Mouse (Mus musculus) liver, postnatal 0 days (tissue): ENCODE measurements around the gene Grm4.

Source experiments
- CTCF ChIP-seq: sonication (generic); IDR thresholded peaks from 2 replicates; pipeline ENCODE4 v1.5.1; 2016; ENCODE audit warnings: antibody characterized with exemption, low read depth
- EP300 ChIP-seq: IDR thresholded peaks from 2 replicates; pipeline ENCODE4 v1.6.1; 2016; ENCODE audit warnings: antibody characterized with exemption, low read depth, mild to moderate bottlenecking

GRCm38 (mm10) chr17:27425016-27425415 is 96.2 kb downstream of the Grm4 start:
- TF ChIP-seq EP300 (no peak), CTCF (no peak)
